Mouse (Mus musculus) mouse trophoblast stem cell (cell line): Measurements from ENCODE around the gene Gif.

ENCODE experiments used
- in situ Hi-C, 2 experiments: fragments of 300-500 bp; cut with MseI, MboI; formaldehyde crosslinking; loops; 2 replicates in 1 of 2; 3 replicates in 1 of 2; pipeline ENCODE4 v1.15.1; 2025

Gif gene

DNA sequence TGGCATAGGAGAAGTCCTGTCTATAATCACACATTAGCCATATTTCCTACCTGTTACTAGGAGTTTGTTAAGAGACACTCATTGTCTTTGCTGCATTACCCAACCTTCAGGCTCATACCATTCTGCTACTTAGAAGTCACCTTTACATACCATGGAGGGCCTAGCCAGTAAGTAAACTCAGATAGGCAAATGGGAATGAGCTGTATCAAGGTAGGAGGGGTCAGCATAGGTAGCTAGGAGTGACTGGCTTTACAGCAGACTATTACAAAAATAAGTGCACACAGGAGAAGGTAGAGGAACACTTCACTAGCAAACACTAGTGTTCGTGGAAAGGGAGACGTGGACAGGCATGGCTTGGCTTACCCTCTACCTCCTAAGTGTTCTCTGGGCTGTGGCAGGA, at the start of gene Gif:
Gif (plus strand) TSS at position 257 of the 400 bp plus-strand sequence.
- in situ Hi-C loops: no loop called here

DNA sequence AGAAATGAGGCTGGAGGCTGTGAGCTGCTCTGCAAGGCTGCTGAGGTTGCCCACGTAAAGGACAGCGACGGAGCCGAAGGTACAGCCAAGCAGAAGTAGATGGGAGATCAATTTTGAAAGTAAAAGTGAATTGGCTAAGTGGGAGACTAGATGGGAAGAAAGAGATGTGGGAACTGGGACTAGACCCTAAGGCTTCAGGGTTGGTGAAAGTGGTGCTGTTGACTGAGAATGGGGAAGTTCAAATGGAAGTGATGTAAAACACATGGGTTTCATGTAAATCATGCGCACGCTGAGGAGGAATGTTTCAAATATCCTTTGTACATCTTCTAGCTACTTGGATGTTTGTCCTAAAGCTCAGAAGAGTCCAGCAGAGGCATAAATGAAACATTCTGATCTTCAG, 49.0 kb upstream of the Gif start:
- in situ Hi-C loops: no loop called here

DNA sequence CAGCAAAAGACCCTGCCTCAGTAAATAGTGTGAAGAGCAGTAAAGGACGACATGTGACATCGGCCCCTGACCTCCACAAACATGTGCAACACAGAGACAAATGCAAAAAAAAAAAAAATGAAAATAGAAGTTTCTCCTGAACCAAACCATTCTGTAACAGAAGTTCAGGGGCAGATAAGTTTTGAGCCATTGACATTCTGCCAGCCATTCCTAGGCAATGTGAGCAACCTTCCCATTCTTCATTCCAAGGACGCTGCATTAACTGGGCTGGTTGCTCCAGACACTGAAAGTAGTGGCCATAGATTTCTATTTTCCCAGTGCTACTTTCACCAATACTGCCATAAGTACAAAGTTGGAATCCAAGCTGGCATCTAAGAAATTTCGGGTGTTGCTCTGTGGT, 34.9 kb upstream of the Gif start:
- in situ Hi-C loops: no loop called here

DNA sequence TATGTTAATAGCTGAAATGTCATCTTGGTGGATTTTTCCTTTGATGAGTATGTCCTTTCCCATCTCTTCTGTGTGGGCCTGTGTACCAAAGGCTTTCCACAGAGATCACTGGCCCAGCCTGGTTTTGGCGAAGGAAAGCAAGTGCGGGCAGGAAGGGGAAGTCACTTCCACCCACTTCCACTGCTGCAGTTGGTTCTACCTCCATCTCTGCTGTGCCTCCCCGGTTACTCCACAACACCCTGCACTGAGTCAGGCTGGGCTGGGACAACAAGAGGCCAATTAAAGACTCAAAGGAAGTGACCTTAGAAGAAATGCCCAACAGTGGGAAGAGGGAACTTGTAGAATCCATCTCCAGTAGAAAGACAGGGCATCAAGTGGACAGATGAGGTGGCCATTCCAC, 27.3 kb upstream of the Gif start:
- in situ Hi-C loops: no loop called here

DNA sequence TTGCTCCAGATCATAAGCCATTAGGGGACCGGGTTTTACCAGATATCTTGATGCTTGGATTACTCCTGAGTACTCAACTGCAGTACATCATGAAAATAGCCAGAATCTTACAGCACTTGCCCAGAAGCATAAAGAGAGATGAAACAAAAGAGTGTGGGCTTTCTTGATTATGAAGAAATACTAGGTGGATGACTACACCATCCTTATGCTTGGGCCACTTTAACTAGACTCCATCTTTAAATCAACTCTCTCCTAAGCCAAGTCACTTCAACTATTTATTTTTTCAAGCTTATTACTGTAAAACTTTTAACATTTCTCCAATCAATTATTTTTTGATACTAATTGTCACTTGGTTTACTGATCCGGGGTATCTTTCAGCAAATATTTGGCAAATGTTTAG, 23.5 kb upstream of the Gif start:
- in situ Hi-C loops: no loop called here

DNA sequence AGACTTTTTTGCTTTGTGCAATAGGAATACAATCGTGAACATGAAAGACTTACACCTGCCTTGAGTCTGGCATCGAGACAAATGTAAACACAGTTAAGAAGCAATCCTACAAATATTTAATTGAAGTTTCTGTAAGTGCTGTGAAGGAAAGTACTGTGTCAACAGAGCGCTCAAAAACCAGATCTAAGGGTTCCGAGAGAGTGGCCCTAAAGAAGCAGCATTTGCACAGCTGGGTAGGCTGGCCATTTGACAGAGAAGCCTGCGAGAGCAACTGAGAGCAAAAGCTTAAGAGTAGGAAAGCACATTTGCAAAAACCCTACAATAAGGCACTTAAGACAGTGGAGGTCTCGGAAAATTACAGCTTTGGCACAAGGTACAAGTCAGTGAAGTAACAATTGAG, 23.1 kb upstream of the Gif start:
- in situ Hi-C loops: no loop called here

DNA sequence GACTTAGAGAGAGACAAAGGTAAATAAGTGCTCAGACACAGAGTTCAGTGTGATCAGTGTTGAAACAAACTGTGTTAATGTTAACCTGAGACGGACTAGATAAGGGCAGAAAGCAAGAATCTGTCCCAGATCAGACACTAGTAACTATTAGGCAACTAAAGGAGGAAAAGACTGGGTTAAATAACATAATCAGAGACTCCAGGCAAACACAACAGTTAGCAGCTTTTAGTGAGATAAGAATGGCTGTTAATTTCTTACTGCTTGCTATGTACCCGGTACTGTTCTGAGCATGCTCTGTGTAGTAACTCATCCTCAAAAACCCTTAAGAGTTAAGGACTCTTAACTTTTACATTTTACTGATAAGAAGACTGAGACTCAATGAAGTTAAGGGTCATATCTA, 21.4 kb upstream of the Gif start:
- in situ Hi-C loops: no loop called here

DNA sequence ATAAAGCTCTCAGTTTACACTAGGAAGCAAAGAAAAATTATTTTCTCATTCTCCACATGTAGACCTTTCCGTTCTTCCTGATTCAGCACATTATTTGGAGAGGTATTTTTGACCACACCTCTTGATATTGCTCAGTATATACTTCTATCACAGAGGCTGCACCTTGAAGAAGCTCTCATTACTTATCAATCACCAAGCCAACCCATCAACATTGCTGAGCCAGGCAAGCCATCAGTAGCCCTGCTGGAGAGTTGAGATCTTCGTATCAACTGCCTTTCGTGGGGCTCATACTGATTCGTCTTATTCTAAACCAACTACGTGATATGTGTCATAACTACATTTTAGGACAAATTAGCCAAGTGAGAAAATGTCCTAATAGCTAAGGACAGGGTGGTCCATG, 20.1 kb upstream of the Gif start:
- in situ Hi-C loops: no loop called here

DNA sequence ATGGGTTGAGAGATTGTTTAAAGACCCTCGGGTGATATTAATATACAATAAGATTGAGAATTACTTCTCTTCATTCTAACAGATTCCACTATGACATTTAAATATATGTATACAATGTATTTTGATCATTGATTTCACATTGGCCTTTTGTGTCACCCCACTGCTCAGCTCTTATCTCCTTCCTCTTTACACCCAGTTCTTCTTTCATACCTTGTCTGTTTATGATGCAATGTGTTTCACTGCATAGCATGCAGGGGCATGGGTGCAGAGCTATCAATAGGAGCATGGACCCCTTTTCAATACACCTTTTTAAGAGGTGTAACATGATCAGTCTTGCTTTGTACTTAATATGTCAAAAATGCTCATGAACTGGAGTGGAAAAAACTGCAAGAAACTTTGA, 17.1 kb upstream of the Gif start:
- in situ Hi-C loops: no loop called here

DNA sequence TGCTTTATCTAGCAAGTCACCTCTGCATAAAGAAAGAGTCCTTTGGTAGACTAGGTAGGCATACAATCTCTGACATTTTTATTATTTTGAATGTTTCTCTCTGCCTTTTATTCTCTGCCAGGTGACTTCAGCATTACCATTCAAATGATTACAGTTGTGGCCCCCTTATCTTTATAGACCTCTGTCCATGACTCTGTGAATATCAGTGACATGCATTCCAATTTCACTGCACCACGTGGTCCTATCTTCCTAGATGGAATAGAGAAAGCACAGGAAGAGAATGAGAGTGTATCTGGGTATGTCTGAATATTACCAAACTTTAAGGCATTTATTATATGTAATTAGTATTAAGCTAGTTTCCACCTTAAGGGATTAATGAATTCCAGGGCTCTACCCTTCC, 10.9 kb upstream of the Gif start:
- in situ Hi-C loops: no loop called here

DNA sequence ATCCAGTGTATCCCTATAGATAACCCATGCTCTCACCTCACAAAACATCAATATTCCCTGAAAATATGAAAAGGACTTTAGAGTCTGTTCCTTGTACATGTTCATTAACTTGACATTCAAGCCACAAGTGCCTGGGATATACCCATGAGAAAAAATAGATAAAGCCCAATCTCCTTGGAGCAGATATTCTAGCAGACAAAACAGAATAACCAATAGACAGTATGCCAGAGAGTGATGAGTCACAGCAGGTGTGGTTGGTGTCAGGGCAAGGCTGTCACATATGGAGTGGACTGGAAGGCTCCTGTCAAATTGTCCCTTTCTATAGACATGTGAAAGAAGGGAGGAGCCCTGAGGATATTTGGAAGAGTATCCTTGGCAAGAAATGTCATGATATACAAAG, 1.7 kb upstream of the Gif start:
- in situ Hi-C loops: no loop called here

DNA sequence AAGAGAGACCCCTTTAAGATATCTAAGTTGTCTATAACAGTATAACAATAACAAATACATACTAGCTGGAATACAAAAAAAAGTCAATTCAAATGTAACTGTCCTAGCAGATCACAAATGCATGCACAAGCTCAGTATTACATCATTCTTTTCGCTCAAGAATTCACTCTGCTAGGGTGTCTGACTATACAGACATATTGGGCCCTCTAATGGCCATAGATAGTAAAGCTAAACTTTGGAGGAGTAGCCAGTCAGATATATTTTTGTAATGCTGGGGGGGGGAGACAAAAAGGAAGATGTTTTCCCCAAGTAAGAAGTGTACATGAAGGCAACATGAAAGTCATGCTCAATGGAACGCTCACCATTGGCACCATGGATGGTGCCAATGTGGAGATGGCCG, 17.7 kb downstream of the Gif start:
- in situ Hi-C loops: loop anchor here (5.0 to 25.0 kb wide), 2 partner anchors 153 to 403 kb away; no protein-coding TSS in a partner anchor

DNA sequence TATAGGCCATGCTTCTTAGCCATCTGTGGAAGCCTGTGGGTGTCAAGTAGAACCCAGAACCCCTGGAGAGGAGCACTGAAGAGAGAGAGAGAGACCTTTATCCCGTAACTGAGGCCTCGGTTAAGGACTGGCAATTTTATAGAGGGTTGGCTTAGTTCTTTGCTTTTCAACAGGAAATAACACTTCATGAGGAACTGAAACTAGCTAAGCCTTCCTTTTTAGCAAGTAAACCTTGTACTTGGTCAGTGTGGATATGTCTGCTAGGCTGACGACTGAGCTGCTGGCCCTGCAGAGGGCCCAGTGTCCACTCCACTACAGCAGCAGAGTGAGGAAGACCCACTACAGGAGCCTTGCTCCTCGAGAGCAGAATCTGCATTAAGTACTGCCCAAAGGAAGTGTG, 19.1 kb downstream of the Gif start:
- in situ Hi-C loops: loop anchor here (5.0 to 25.0 kb wide), 2 partner anchors 154 to 404 kb away; no protein-coding TSS in a partner anchor

DNA sequence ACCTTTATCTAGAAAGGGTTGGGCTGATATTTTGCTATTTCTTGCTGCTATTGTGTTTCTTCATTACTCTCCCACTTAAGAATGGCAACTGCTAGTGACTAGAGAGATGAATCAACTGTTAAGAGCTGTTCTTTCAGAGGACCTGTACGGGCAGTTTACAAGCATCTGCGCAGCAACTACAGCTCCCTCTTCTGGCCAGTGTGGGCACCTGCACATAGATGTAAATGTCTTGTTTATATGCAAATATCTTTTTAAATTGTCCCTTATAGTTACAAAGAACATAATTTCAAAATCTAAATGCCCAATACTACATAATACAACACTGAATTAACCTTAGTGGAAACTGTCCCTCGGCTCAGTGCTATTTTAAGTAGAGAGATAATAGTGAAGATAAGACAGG, 20.8 kb downstream of the Gif start:
- in situ Hi-C loops: loop anchor here (5.0 to 25.0 kb wide), 2 partner anchors 156 to 406 kb away; no protein-coding TSS in a partner anchor

DNA sequence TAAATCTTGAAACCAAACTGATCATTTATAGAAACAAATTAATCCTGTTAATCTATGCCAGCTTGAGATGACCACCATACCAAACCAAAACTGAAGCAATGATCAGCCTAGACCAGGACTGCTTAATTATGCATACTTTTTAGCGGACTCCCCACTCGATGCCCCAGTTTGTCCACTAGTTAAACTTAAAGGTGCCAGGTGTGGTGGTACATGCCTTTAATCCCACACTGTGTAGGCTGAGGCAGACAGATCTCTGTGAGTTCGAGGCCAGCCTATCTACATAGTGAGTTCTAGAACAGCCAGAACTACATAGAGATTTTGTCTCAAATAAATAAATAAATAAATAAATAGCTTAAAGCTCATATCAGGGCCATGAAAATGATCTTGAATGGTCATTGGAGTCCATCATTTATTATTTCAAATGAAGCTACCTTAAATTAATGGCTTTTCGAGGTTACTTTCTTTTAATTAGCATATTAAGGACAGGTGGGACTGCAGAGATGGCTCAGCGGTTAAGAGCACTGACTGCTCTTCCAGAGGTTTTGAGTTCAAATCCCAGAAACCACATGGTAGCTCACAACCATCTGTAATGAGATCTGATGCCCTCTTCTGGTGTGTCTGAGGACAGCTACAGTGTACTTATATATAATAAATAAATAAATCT, 22.0 kb downstream of the Gif start:
- in situ Hi-C loops: loop anchor here (5.0 to 25.0 kb wide), 2 partner anchors 157 to 407 kb away; no protein-coding TSS in a partner anchor

DNA sequence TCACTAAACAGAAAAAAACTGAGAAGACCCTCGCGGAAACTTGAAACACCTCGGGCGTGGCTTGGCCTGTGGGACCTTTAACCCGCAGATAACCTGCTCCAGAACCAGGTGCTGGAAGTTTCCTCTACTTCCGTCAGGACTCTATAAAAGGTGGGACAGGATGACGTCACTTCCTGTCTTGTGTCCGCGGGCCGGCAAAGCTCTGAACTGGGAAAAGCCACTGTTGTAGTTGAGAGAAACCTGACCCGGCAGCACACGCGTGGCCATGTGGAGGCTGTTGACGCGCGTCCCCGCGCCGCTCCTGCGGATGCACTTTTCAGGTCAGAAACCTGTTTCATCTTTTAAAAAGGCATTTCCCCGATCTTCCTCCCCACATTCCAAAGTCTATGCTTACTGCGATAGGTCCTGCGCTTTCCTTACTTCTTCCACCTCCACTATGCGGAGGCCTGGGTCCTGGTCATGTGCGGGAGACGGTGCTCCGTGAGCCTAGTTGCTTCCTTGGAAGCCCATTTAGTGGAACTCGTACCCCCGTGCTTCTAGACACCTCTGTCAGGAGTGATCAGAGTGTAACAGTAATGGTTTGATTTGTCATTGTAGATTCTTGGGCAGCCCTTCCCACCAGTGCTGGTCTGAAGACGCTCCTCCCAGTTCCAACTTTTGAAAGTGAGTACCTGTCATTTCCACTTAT, 23.0 kb downstream of the Gif start, which contains the start of gene Mrpl16:
Mrpl16 (plus strand) TSS at position 187 of the 688 bp plus-strand sequence.
- in situ Hi-C loops: loop anchor here in 1 of 2 experiments (25.0 kb wide), 1 partner anchor 408 kb away; no protein-coding TSS in a partner anchor

DNA sequence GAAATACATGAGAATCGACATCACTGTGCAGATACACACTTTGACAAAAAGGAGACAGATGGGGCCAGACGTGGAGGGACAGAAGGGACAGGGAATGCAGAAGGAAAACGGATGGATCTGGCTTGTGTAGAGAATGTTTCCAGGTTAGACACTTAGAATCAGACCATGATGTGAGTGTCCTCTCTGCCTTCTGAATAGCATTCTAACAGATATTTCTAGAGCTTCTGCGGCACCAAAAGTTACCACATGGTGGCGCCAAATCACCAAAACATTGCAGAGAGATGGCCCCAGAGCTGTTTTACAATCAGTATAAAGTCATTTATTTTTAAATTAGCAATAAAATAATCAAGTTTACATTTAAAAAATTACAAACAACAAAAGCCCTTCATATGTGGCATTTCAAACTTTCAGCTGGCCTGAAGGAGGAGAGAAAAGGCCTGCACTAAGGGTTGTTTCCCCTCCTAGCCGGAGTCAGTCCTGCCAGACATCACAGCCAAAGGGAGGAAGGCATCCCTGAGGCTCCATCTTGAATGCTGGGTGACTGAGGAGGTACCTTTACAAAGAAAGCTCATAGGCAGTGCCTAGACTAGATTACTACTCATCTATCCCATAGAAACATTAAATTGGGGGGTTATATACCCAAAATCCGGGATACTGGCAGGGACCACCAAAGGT, 30.0 kb downstream of the Gif start:
- in situ Hi-C loops: no loop called here

DNA sequence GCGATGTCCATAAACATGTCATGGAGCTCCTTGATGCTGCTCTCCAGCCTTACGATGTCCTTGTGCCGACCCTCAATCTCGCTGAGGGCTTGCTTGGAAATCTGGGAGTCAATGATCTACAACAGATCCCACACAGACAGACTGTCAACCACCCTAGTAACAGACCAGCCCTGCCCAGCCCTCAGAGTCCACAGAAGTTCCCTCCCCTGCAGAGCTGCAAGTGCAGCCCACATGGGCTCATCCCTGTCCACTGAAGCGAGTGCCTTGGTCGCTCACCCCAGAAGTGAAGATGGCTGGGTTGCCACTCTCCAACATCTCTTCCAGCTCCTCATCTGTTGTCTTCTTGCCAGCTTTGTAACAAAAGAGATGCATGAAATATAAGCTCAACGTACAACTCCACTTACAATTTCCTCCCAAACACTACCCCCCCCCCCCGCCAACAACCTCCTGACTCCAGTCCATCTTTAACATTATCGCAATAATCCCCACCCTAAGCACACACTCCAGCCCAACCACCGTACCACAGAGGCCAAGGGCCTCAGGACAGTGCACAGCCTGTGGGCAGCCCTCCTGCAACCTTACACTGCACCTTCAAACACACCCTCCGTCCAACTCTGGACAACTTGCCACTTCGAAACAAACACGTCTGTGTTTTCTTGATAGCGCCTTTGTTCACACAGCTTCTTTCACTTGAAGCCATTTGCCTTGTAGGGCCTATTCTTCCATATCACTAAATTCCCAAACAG, 38.2 kb downstream of the Gif start:
- in situ Hi-C loops: no loop called here

DNA sequence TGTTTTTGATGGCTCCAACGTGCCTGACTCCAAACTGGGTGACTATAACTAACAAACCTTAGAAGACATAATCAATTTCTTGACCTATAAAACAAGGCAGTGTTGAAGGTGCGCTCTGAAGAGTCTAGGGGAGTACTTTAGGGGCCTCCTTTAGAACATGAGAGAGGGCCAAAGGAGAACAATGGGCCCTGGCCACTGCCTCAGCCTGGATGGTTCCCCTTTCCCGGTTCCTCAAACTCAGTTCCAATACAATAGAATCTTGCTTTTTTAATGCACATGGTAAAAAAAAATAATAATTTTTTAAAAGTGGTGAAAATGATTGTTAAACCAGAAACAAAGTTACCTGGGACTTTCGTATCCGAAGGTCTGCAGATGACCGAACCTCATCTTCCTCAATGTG, 40.5 kb downstream of the Gif start:
- in situ Hi-C loops: no loop called here

DNA sequence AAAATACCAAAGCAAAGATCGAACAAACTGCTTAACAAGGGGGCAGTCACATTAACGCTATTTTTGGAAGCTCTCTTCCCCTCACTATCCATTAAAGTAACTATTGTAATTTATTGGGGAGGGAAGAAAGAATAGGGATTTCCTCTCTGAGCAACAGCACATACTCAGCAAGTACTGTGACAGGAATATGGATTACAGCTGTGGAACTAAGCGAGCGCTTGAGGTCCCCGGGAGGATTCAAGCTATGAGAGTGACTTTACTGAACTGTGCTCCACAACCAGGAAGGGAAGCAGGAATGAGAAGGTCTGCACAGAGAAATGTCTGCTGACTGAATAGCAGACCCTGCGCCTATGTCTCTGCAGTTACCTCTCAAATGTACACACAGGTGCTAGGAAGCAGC, 41.5 kb downstream of the Gif start:
- in situ Hi-C loops: no loop called here

DNA sequence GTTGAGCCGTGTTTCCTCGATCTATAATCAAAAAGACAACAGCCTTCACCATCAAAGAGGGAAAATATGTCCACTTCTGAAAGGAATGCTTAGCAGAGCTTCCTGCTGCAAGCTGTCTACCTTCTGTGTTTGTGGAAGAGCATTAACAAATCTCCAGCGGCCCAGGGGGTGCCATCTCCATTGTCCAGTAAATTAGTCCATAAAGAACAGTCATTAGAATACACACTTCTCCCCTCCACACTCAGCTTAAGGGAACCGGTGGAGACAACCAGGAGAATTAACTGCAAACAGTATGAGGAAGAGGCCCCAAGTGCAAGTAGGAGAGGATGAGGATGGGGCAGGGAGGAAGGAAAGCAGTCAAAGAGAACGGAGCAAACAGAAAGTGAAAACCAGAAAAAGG, 44.5 kb downstream of the Gif start:
- in situ Hi-C loops: no loop called here
